Mouse (Mus musculus): ENCODE measurements around the gene Lsm12. TPM values are rescaled to one million over a fixed set of nuclear protein-coding genes. Genes with fewer than 3 reads are reported as not detected.

Lsm12 gene
- total RNA-seq (2023; ENCODE audit: inconsistent age), result 50.5 to 63.1 TPM (median 55.9 TPM) in 4 replicates

DNA sequence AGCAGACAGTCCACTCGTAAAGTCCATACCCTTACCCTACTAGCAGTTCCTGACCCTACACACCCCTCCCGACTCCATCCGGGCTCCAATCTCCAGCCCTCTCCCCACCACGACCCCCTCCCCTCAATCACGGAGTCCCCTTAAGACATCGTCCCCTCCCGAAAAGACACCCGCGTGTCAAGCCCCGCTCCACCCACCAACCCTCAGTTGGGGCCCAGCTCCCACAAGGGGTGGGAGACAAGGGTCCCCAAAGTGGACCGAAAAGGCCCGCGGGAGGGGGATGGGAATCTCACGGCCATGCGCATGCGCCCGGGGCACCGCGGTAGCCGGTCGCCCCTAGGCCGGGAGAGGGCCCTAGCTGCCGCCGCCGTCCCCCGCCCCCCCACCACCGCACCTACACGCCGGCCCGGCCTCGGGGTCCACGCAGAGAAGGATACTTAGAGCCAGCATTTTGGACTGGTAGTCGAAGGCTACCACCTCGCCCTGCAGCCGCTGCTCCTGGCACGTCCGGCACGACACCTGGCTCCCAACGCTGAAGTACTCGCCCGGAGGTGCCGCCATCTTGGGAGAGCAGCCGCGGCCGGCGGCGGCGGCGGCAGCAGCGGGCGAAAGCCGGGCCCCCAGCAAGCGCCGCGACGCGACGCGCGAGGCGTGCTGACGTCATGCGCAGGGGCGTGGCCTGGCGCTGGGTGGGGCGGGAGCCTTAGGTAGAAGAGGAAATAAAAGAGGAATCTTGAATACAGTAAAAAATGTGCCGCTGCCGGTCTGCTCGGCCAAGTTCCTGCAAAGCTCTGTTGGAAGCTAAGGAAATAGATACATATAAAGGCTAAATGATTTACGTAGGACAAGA is at the start of gene Lsm12:
TSS of gene Lsm12 (minus strand) at position 651 of the 850 bp plus-strand sequence.

GRCm38 (mm10) chr11:102230006-102230741 is 45.1 kb upstream of the Lsm12 start, which contains the start of gene Hdac5:
Hdac5 (minus strand) TSS chr11:102230166.

GRCm38 (mm10) chr11:102189461-102190436 is 4.7 kb upstream of the Lsm12 start, which contains the start of gene G6pc3:
G6pc3 (plus strand) TSS chr11:102189620.

DNA sequence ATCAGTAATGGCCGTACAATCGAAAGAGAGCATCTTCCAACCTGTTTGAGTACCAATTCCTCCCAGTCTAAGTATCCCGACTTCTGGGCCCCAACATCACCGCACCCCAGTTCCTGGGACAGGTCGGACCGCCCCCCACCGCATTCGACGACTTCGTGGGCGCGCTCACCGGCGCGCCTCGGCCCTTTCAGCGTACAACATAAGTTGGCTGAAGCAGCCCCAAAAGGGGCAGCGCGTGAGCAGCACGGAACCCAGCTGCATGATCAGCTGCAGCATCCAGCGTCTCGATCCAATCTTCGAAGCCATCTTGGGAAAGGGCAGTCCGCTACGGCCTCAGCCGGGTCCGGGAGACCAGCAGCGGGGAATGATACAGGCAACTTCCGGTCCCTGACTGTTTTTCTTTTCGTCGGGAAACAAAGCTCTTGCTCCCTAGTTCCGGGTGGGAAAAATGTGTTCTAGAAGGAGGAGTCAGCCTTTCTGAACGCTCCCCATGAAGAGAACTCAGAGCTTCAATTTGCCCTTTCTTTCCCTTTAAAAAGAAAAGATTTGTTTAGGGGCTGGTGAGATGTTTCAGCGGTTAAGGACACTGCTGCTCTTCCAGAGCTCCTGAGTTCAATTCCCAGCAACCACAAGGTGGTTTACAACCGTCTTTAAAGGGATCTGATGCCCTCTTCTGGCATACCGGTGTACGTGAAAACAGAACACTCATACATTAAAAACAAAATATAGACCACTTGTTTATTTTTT is 28.9 kb downstream of the Lsm12 start, which contains the start of gene Tmem101:
TSS of gene Tmem101 (minus strand) at position 366 of the 747 bp plus-strand sequence.

DNA sequence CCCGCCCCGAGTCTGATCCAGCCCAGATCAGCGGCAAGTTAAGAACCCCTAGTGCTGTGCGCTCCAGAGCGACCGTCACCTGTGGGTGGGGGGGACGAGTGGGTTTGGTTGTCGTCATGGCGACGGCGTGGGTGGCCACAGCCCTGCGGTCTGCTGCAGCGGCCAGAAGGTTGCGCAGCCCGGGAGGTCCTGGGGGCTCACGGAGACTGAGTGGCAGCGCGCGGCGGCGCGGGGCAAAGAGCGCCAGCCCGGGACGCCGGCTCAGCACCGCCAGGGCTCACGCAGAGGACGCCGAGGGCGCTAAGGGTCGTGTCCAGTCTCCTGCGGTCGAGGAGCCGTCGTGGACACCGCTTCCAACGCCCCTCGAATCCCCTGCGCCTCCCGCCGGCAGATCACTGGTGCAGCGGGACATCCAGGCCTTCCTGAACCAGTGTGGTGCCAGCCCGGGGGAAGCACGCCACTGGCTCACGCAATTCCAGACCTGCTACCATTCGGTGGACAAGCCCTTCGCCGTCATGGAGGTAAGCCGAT is 39.6 kb downstream of the Lsm12 start, which contains the start of gene Nags:
TSS of gene Nags (plus strand) at position 43 of the 531 bp plus-strand sequence.

Other genes with a start within 250 kb of the Lsm12 start
- not detected in 4 replicates for gene Sost, start 218.3 kb downstream of the Lsm12 start, total RNA-seq (2023; ENCODE audit: inconsistent age)
- not detected in 4 replicates for gene Cfap97d1, start 201.0 kb downstream of the Lsm12 start, total RNA-seq (2023; ENCODE audit: inconsistent age)
- gene Dusp3, start 198.3 kb downstream of the Lsm12 start, total RNA-seq (2023; ENCODE audit: inconsistent age), result 28.7 to 32.8 TPM (median 30.5 TPM) in 4 replicates
- not detected in 4 replicates for gene Mpp3, start 156.8 kb downstream of the Lsm12 start, total RNA-seq (2023; ENCODE audit: inconsistent age)
- not detected in 4 replicates for gene Cd300lg, start 143.8 kb downstream of the Lsm12 start, total RNA-seq (2023; ENCODE audit: inconsistent age)
- gene Mpp2, start 96.8 kb downstream of the Lsm12 start, total RNA-seq (2023; ENCODE audit: inconsistent age), result not detected in 4 replicates
- not detected in 4 replicates for gene Ppy, start 84.0 kb downstream of the Lsm12 start, total RNA-seq (2023; ENCODE audit: inconsistent age)
- gene Pyy, start 77.5 kb downstream of the Lsm12 start, total RNA-seq (2023; ENCODE audit: inconsistent age), result not detected in 4 replicates
- not detected in 4 replicates for gene Nags, start 39.8 kb downstream of the Lsm12 start, total RNA-seq (2023; ENCODE audit: inconsistent age)
- gene Tmem101, start 28.9 kb downstream of the Lsm12 start, total RNA-seq (2023; ENCODE audit: inconsistent age), result 6.8 to 13.3 TPM (median 10.4 TPM) in 4 replicates
- 37.1 to 44.6 TPM (median 41.9 TPM) in 4 replicates for gene G6pc3, start 4.3 kb upstream of the Lsm12 start, total RNA-seq (2023; ENCODE audit: inconsistent age)
- gene Hdac5, start 44.9 kb upstream of the Lsm12 start, total RNA-seq (2023; ENCODE audit: inconsistent age), result 121 to 153 TPM (median 136 TPM) in 4 replicates
- gene BC030867, start 63.6 kb upstream of the Lsm12 start, total RNA-seq (2023; ENCODE audit: inconsistent age), result 0.51 to 2.6 TPM (median 1.4 TPM) in 4 replicates
- not detected in 4 replicates for gene Asb16, start 83.4 kb upstream of the Lsm12 start, total RNA-seq (2023; ENCODE audit: inconsistent age)
- 42.2 to 49.5 TPM (median 48.4 TPM) in 4 replicates for gene Tmub2, start 99.6 kb upstream of the Lsm12 start, total RNA-seq (2023; ENCODE audit: inconsistent age)
- gene Atxn7l3, start 111.3 kb upstream of the Lsm12 start, total RNA-seq (2023; ENCODE audit: inconsistent age), result 67.0 to 74.5 TPM (median 69.7 TPM) in 4 replicates
- 145 to 164 TPM (median 151 TPM) in 4 replicates for gene Ubtf, start 134.4 kb upstream of the Lsm12 start, total RNA-seq (2023; ENCODE audit: inconsistent age)
- 0.16 TPM in 1 of 4 replicates, not detected in the others for gene Slc4a1, start 180.9 kb upstream of the Lsm12 start, total RNA-seq (2023; ENCODE audit: inconsistent age)
- 1.7 to 3.5 TPM (median 1.8 TPM) in 4 replicates for gene Rundc3a, start 208.1 kb upstream of the Lsm12 start, total RNA-seq (2023; ENCODE audit: inconsistent age)
- 35.6 to 50.9 TPM (median 36.9 TPM) in 4 replicates for gene Slc25a39, start 222.7 kb upstream of the Lsm12 start, total RNA-seq (2023; ENCODE audit: inconsistent age)
- gene Grn, start 245.0 kb upstream of the Lsm12 start, total RNA-seq (2023; ENCODE audit: inconsistent age), result 75.4 to 80.2 TPM (median 77.1 TPM) in 4 replicates